Mouse (Mus musculus) stomach, postnatal 0 days (tissue): ENCODE data around the gene Klhl2. TPM values are rescaled to one million over a fixed set of nuclear protein-coding genes. Genes with fewer than 3 reads are reported as not detected.
A peak's percentile ranks its signal among the peaks of the same experiment; 100 is the strongest.

Experiments
- ATAC-seq: fragments of 200-750 bp; cut with Nextera tagmentation; 2 replicates; pipeline ENCODE4 v1.8.0; 2017; ENCODE audit not compliant: low FRiP score, low TSS enrichment
- DNase-seq: peaks from one replicate; pipeline ENCODE4 v3.0.0-alpha.2; 2016; ENCODE audit warnings: low spot score
- H3K27ac ChIP-seq: fragments of 300-500 bp; sonication (generic); replicated peaks from 2 replicates; pipeline ENCODE4 v1.5.1; 2014; ENCODE audit warnings: mild to moderate bottlenecking, control low read depth
- H3K27me3 ChIP-seq: fragments of 300-500 bp; sonication (generic); 2 replicates; pipeline ENCODE4 v1.6.1; 2014; ENCODE audit warnings: low read length; ENCODE audit not compliant: control insufficient read depth, insufficient read depth
- H3K36me3 ChIP-seq: fragments of 300-500 bp; sonication (generic); 2 replicates; pipeline ENCODE4 v1.6.1; 2014; ENCODE audit warnings: low read length, mixed read lengths; ENCODE audit not compliant: control insufficient read depth, insufficient read depth
- H3K4me1 ChIP-seq: fragments of 300-500 bp; sonication (generic); replicated peaks from 2 replicates; pipeline ENCODE4 v1.6.1; 2014; ENCODE audit warnings: antibody characterized with exemption; ENCODE audit not compliant: control insufficient read depth, insufficient read depth
- H3K4me2 ChIP-seq: fragments of 300-500 bp; sonication (generic); replicated peaks from 2 replicates; pipeline ENCODE4 v1.6.1; 2014; ENCODE audit warnings: low read depth, mild to moderate bottlenecking, control low read depth, moderate library complexity
- H3K4me3 ChIP-seq: fragments of 300-500 bp; sonication (generic); 2 replicates; pipeline ENCODE4 v1.5.1; 2014; ENCODE audit warnings: low read depth, low read length, control low read depth
- H3K9ac ChIP-seq: fragments of 300-500 bp; sonication (generic); 2 replicates; pipeline ENCODE4 v1.6.1; 2014; ENCODE audit warnings: mild to moderate bottlenecking, low read length, control low read depth, mixed read lengths
- H3K9me3 ChIP-seq: fragments of 300-500 bp; sonication (generic); 2 replicates; pipeline ENCODE4 v1.6.1; 2016; ENCODE audit warnings: low read length; ENCODE audit not compliant: control insufficient read depth
- CTCF ChIP-seq: IDR thresholded peaks from 2 replicates; pipeline ENCODE4 v1.5.1; 2016; ENCODE audit warnings: antibody characterized with exemption, low read depth, mild to moderate bottlenecking, moderate library complexity
- EP300 ChIP-seq: optimal IDR thresholded peaks from 2 replicates; pipeline ENCODE3; 2016; ENCODE audit warnings: antibody characterized with exemption
- WGBS: fragments of 180-500 bp; shearing (Covaris S2); extraction: QIAGEN DNeasy Blood & Tissue Kit; methylation state at CpG from one replicate; pipeline ENCODE4 v1.1.7; 2014; 5-methylcytosine and 5-hydroxymethylcytosine counted together
- polyA plus RNA-seq: library from polyadenylated mRNA; unstranded; fragments of >200 nt; fragmentation: Nextera tagmentation; extraction: Ambion mirVana; gene quantifications from 2 replicates; pipeline ENCODE4 v1.2.1, GENCODE M21; 2015

The Klhl2 gene
- polyA plus RNA-seq, 1 experiment from 2014 or later, result 13.4 TPM

DNA sequence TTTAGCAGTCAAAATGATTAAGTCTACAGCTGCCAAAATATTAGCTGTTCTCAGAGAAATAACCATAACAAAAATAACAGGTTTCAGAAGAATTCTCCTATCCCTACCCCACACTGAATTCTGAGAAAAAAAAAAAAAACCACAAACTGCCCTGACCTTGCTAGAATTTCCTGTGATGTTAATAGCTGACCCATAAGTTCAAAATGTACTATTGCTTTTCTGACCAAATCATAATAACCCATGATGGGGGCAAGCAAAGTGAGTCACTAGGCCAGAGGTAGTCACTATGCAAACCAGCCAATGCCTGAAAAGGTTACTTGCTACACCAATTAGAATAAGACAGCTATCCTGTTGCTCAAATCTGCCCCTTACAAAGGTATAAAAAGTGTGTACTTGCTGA lies 142.3 kb downstream of the Klhl2 start:
- H3K27me3 ChIP-seq, result no peaks in the 10 kb centered on the region
- no peaks in the 10 kb centered on the region for H3K4me1 ChIP-seq
- no peak overlapping the region for H3K4me2 ChIP-seq
- TF ChIP-seq EP300 (no peak), CTCF (no peak)
- no peak overlapping the region for H3K27ac ChIP-seq
- DNase-seq, result no peak
- H3K9me3 ChIP-seq, result no peaks in the 10 kb centered on the region
- no peaks in the 10 kb centered on the region for H3K36me3 ChIP-seq
- H3K9ac ChIP-seq, result no peak overlapping the region
- no peak overlapping the region for H3K4me3 ChIP-seq
- no peak for ATAC-seq

- Histone ChIP-seq H3K27ac (no peak overlapping the region), H3K9ac (no peak overlapping the region), H3K4me1 (no peaks in the 10 kb centered on the region), H3K27me3 (no peaks in the 10 kb centered on the region), H3K4me3 (no peak overlapping the region), H3K36me3 (no peaks in the 10 kb centered on the region), H3K9me3 (no peaks in the 10 kb centered on the region), H3K4me2 (no peak overlapping the region)
- no peak for TF ChIP-seq EP300
- ATAC-seq (no peak), DNase-seq (no peak)
- 100% methylated on average over 1 of the region's 1 CpGs for WGBS
Measured at GRCm38 (mm10) chr8:64703191-64703590, 146.6 kb downstream of the Klhl2 start.

- ATAC-seq, result peak; percentile 99
- H3K4me3 ChIP-seq, result peak within 1 kb of the TSS; percentile 59
- no peaks in the 10 kb centered on the region for H3K36me3 ChIP-seq
Measured at GRCm38 (mm10) chr8:64692651-64693201, 157.1 kb downstream of the Klhl2 start, which contains the start of gene Cpe. TSS of gene Cpe (minus strand) at chr8:64693054.

GRCm38 (mm10) chr8:64691591-64692401 lies 158.0 kb downstream of the Klhl2 start:
- no peak for ATAC-seq
- H3K9ac ChIP-seq, result peak overlapping the region; percentile 64; the same call in 1 of the 2 replicates
- H3K4me3 ChIP-seq, result peak overlapping the region; percentile 59
- H3K27ac ChIP-seq, result no peak overlapping the region
- H3K4me1 ChIP-seq, result no peaks in the 10 kb centered on the region
- H3K9me3 ChIP-seq, result no peaks in the 10 kb centered on the region
- H3K27me3 ChIP-seq, result no peaks in the 10 kb centered on the region
- DNase-seq, result no peak
- no peaks in the 10 kb centered on the region for H3K36me3 ChIP-seq
- H3K4me2 ChIP-seq, result peak overlapping the region; percentile 91
- TF ChIP-seq CTCF (no peak), EP300 (no peak)
- WGBS, result 21% methylated on average over 16 of the region's 16 CpGs

More at GRCm38 (mm10) chr8:64692651-64693201, 157.1 kb downstream of the Klhl2 start, which contains the start of gene Cpe:
- TF ChIP-seq CTCF (peak; percentile 78), EP300 (no peak)
- under 1% methylated on average over 53 of the region's 54 CpGs for WGBS
- peak within 1 kb of the TSS; percentile 69; the same call in 1 of the 2 replicates for H3K27ac ChIP-seq
- H3K9ac ChIP-seq, result peak within 1 kb of the TSS; percentile 64
- no peaks in the 10 kb centered on the region for H3K27me3 ChIP-seq
- DNase-seq, result peak; percentile 83
- peak within 1 kb of the TSS; percentile 91 for H3K4me2 ChIP-seq
- H3K9me3 ChIP-seq, result no peaks in the 10 kb centered on the region
- H3K4me1 ChIP-seq, result no peaks in the 10 kb centered on the region

- 73% methylated on average over 6 of the region's 6 CpGs for WGBS
- H3K4me3 ChIP-seq, result no peak overlapping the region
- no peak for DNase-seq
Measured at GRCm38 (mm10) chr8:64690845-64691244, 159.0 kb downstream of the Klhl2 start.

GRCm38 (mm10) chr8:64690306-64690705 lies 159.5 kb downstream of the Klhl2 start:
- ATAC-seq (no peak), DNase-seq (no peak)
- 69% methylated on average over 6 of the region's 6 CpGs for WGBS
- H3K27me3 ChIP-seq, result no peaks in the 10 kb centered on the region
- no peak for TF ChIP-seq EP300
- TF ChIP-seq CTCF, result no peak
- H3K4me1 ChIP-seq, result no peaks in the 10 kb centered on the region
- H3K4me2 ChIP-seq, result no peak overlapping the region
- no peak overlapping the region for H3K27ac ChIP-seq
- H3K9ac ChIP-seq, result no peak overlapping the region
- H3K9me3 ChIP-seq, result no peaks in the 10 kb centered on the region
- no peaks in the 10 kb centered on the region for H3K36me3 ChIP-seq
- no peak overlapping the region for H3K4me3 ChIP-seq

More at GRCm38 (mm10) chr8:64690845-64691244, 159.0 kb downstream of the Klhl2 start:
- no peak overlapping the region for H3K9ac ChIP-seq
- H3K4me2 ChIP-seq, result no peak overlapping the region
- TF ChIP-seq EP300 (no peak), CTCF (no peak)
- H3K36me3 ChIP-seq, result no peaks in the 10 kb centered on the region
- no peaks in the 10 kb centered on the region for H3K9me3 ChIP-seq
- no peak for ATAC-seq
- no peak overlapping the region for H3K27ac ChIP-seq
- H3K27me3 ChIP-seq, result no peaks in the 10 kb centered on the region
- H3K4me1 ChIP-seq, result no peaks in the 10 kb centered on the region

Other genes with a start within 250 kb of the Klhl2 start
- gene Cpe, start 157.0 kb downstream of the Klhl2 start, polyA plus RNA-seq, result 133 and 175 TPM in 2 replicates
- 141 and 160 TPM in 2 replicates for gene Msmo1, start 116.2 kb downstream of the Klhl2 start, polyA plus RNA-seq
- gene Tmem192, start 97.2 kb upstream of the Klhl2 start, polyA plus RNA-seq, result 36.6 and 37.2 TPM in 2 replicates
- not detected in 2 replicates for gene Trim75, start 137.8 kb upstream of the Klhl2 start, polyA plus RNA-seq
- gene Trim61, start 168.5 kb upstream of the Klhl2 start, polyA plus RNA-seq, result not detected in 2 replicates
- not detected in 2 replicates for gene Trim60, start 168.6 kb upstream of the Klhl2 start, polyA plus RNA-seq
- gene Apela, start 187.3 kb upstream of the Klhl2 start, polyA plus RNA-seq, result 0.45 TPM in 2 replicates
- not detected in 2 replicates for gene Gm10663, start 225.0 kb upstream of the Klhl2 start, polyA plus RNA-seq